Mouse (Mus musculus) heart, embryonic 10.5 days (tissue): ENCODE results near the gene Taf6l. TPM values are rescaled to one million over a fixed set of nuclear protein-coding genes. Genes with fewer than 3 reads are reported as not detected.

Experiments
- DNase-seq: peaks from one replicate; pipeline ENCODE4 v3.0.0-alpha.2; 2017; ENCODE audit warnings: low spot score
- H3K27ac ChIP-seq: fragments of 300-500 bp; sonication (generic); 2 replicates; pipeline ENCODE4 v1.5.1; 2016; ENCODE audit warnings: mild to moderate bottlenecking
- H3K27me3 ChIP-seq: fragments of 300-500 bp; sonication (generic); 2 replicates; pipeline ENCODE4 v1.6.1; 2016; ENCODE audit warnings: mild to moderate bottlenecking; ENCODE audit not compliant: poor library complexity, insufficient read depth, severe bottlenecking
- H3K36me3 ChIP-seq: fragments of 300-500 bp; sonication (generic); 2 replicates; pipeline ENCODE4 v1.6.1; 2016; ENCODE audit warnings: mild to moderate bottlenecking, moderate library complexity
- H3K4me1 ChIP-seq: fragments of 300-500 bp; sonication (generic); 2 replicates; pipeline ENCODE4 v1.6.1; 2016; ENCODE audit warnings: mild to moderate bottlenecking
- H3K4me3 ChIP-seq: fragments of 300-500 bp; sonication (generic); 2 replicates; pipeline ENCODE4 v1.5.1; 2016; ENCODE audit warnings: mild to moderate bottlenecking, moderate library complexity
- H3K9me3 ChIP-seq: fragments of 300-500 bp; sonication (generic); 2 replicates; pipeline ENCODE4 v1.6.1; 2016; ENCODE audit warnings: mild to moderate bottlenecking, moderate library complexity
- WGBS: fragments of 180-500 bp; shearing (Covaris S2); methylation state at CpG from one replicate; pipeline ENCODE4 v1.1.7; 2016; 5-methylcytosine and 5-hydroxymethylcytosine counted together
- polyA plus RNA-seq: library from polyadenylated mRNA; unstranded; fragments of >200 nt; fragmentation: Nextera tagmentation; extraction: Ambion mirVana; gene quantifications from 2 replicates; pipeline ENCODE4 v1.2.1, GENCODE M21; 2016

Gene Taf6l
- polyA plus RNA-seq = 29.7 and 36.1 TPM in 2 replicates

GRCm38 (mm10) chr19:8786008-8786781 lies at the start of gene Taf6l:
Gene Taf6l (minus strand): TSS chr19:8786417.
- H3K27ac ChIP-seq = peak within 1 kb of the TSS; percentile 92
- H3K9me3 ChIP-seq = no peaks in the 10 kb centered on the region
- H3K4me1 ChIP-seq = peaks cover 11% of the 10 kb centered on the region; the same call in 1 of the 2 replicates
- H3K4me3 ChIP-seq = peak within 1 kb of the TSS; percentile 83
- peaks cover 35% of the 10 kb centered on the region for H3K36me3 ChIP-seq
- H3K27me3 ChIP-seq = no peaks in the 10 kb centered on the region
- WGBS = 1% methylated on average over 32 of the region's 32 CpGs
- DNase-seq = peak; percentile 98

DNA sequence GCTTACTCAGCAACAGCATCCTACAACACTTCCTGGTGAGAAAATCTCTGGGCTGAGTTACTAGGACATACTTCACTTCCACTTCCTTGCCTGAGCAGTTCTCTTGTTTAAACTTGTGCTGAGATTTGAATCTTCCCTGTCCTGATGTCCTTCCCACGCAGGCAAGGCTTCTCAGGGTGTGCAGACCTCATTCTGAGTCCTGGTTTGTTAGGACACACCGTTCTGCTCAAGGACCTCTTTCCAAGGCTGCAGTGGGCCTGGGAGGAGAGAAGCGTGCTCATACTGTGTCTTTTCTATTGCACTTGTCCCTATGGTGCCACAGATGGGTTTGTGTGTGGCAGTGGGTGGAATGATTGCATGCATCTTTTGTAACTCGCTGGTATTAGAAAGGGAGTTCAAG lies 46.8 kb upstream of the Taf6l start:
- no peak for DNase-seq
- Histone ChIP-seq H3K9me3 (no peaks in the 10 kb centered on the region), H3K27ac (no peak overlapping the region), H3K36me3 (peaks cover 82% of the 10 kb centered on the region), H3K4me3 (no peak overlapping the region), H3K27me3 (no peaks in the 10 kb centered on the region), H3K4me1 (peaks cover 8% of the 10 kb centered on the region; the same call in 1 of the 2 replicates)
- 90% methylated on average over 4 of the region's 4 CpGs for WGBS

DNA sequence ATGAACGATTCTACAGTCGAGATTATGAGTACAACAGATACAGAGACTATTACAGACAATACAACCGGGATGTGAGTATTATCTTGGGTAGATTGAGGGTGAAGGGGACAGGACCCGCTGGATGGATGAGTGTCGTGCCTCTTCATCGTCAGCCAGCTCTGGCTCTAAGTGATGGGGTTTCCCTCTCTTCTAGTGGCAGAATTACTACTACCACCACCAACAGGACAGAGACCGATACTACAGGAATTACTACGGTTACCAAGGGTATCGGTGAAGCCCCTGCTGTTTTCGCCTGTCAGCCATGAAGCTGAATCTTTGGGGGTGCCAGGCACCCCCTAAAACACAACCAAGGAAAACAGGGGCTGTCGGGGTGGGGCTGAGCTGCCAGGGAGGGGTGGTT lies 45.0 kb upstream of the Taf6l start:
- no peak overlapping the region for H3K4me3 ChIP-seq
- H3K4me1 ChIP-seq = no peaks in the 10 kb centered on the region
- peaks cover 98% of the 10 kb centered on the region for H3K36me3 ChIP-seq
- no peaks in the 10 kb centered on the region for H3K9me3 ChIP-seq
- no peaks in the 10 kb centered on the region for H3K27me3 ChIP-seq
- DNase-seq = no peak
- H3K27ac ChIP-seq = no peak overlapping the region
- WGBS = 89% methylated on average over 11 of the region's 11 CpGs

DNA sequence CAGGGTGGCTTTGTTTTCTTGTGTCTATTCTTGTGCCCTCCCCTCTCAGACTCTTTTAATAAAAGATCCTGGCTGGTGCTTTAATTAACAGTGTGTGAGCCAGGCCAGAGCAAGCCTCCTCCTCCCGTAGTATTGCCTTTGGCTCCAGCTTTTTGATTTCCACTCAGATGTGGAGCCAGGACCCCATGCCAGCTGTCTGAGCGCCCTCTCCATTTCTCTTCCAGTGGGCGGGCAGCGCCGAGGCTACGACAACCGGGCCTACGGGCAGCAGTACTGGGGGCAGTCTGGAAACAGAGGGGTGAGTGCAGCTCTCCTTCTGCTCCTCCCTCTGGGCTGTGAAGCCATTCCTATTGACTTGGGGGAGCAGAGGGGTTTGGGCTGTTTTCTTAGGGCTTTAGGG lies 44.4 kb upstream of the Taf6l start:
- Histone ChIP-seq H3K9me3 (no peaks in the 10 kb centered on the region), H3K27me3 (no peaks in the 10 kb centered on the region), H3K27ac (no peak overlapping the region), H3K4me1 (no peaks in the 10 kb centered on the region), H3K4me3 (no peak overlapping the region), H3K36me3 (peaks cover 100% of the 10 kb centered on the region)
- WGBS = 96% methylated on average over 8 of the region's 8 CpGs
- no peak for DNase-seq

- no peak within 1 kb of the TSS for H3K4me3 ChIP-seq
- H3K27ac ChIP-seq = no peak within 1 kb of the TSS
- DNase-seq = no peak
- H3K36me3 ChIP-seq = peaks cover 100% of the 10 kb centered on the region
- no peaks in the 10 kb centered on the region for H3K9me3 ChIP-seq
- no peaks in the 10 kb centered on the region for H3K4me1 ChIP-seq
- H3K27me3 ChIP-seq = no peaks in the 10 kb centered on the region
- WGBS = 93% methylated on average over 8 of the region's 8 CpGs
Measured at GRCm38 (mm10) chr19:8829660-8830059, 43.4 kb upstream of the Taf6l start, which contains the start of gene AC129217.1. Gene AC129217.1 (plus strand): TSS chr19:8829773.

- WGBS = 75% methylated on average over 8 of the region's 8 CpGs
- Histone ChIP-seq H3K27ac (no peak overlapping the region), H3K4me3 (peak overlapping the region; percentile 100), H3K4me1 (peaks cover 19% of the 10 kb centered on the region; the same call in 1 of the 2 replicates), H3K36me3 (peaks cover 56% of the 10 kb centered on the region), H3K9me3 (no peaks in the 10 kb centered on the region), H3K27me3 (no peaks in the 10 kb centered on the region)
- no peak for DNase-seq
Measured at GRCm38 (mm10) chr19:8822696-8823095, 36.5 kb upstream of the Taf6l start.

DNA sequence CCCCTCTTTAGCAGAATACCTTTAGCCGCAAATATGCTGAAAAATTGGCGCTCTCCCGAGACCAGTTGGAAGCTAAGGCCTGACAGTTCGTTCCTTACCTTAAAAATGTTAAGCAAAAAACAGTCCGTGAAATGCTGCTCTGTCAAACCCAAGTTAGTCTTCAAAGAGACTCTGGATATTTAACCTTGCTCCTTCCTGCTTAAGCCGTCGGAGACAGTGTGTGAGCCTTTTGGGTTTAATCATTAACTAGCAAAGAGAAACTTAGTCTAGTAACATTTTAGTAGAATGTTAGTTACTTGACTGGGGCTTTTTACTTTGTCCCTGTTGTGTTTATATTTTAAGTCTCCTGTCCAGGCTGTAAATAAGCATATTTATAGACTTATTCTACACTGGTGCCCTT lies 34.9 kb upstream of the Taf6l start:
- no peak for DNase-seq
- Histone ChIP-seq H3K9me3 (no peaks in the 10 kb centered on the region), H3K4me3 (peak overlapping the region; percentile 100), H3K27ac (peak overlapping the region; percentile 95), H3K27me3 (no peaks in the 10 kb centered on the region), H3K4me1 (peaks cover 29% of the 10 kb centered on the region), H3K36me3 (peaks cover 50% of the 10 kb centered on the region)
- WGBS = 3% methylated on average over 7 of the region's 7 CpGs

- Histone ChIP-seq H3K4me1 (peaks cover 29% of the 10 kb centered on the region), H3K4me3 (peak overlapping the region; percentile 100), H3K36me3 (peaks cover 47% of the 10 kb centered on the region), H3K27me3 (no peaks in the 10 kb centered on the region), H3K27ac (peak overlapping the region; percentile 95), H3K9me3 (no peaks in the 10 kb centered on the region)
- WGBS = under 1% methylated on average over 47 of the region's 48 CpGs
- peak; percentile 81 for DNase-seq
Measured at GRCm38 (mm10) chr19:8820424-8820956, 34.3 kb upstream of the Taf6l start.

DNA sequence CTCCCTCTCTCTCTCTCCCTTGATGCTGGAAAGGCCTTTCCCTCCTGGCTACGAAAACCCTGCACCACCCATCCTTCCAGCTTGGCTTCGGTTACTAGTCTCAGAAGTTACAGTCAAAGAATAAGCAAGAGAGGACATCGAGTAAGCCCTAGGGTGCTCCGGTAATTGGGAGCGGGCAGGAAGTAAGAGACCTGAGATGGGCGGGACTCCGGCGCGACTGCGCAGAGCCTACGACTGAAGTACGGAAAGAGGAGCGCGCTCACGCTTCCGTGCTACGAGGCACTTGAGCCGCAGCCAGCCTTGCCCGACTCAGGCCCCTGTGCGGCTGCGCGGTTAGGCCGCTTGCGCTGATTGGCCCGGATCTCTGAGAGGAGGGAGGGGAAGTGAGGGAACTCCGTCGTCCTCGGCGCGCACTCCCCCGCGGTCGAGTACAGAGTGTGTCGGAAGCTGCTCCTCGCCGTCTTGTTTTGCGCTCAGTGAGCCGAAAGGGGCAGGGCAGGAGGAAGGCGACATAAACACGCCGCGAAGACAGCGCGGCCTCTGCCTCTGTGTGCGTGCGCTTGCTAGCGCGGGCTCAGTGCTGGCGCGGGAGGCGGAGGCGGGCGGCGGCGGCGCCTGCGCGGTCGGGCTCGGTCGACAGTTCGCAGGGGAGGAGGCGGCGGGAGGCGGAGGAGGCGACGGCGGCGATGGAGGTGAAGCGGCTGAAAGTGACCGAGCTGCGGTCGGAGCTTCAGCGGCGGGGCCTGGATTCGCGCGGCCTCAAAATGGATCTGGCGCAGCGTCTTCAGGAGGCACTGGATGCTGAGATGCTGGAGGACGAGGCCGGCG lies 33.6 kb upstream of the Taf6l start, which contains the start of gene Hnrnpul2:
Gene Hnrnpul2 (plus strand): TSS at position 415 of the 828 bp plus-strand sequence.
- Histone ChIP-seq H3K36me3 (peaks cover 47% of the 10 kb centered on the region), H3K4me1 (peaks cover 29% of the 10 kb centered on the region), H3K27ac (peak within 1 kb of the TSS; percentile 95), H3K27me3 (no peaks in the 10 kb centered on the region), H3K9me3 (no peaks in the 10 kb centered on the region), H3K4me3 (peak within 1 kb of the TSS; percentile 100)
- peak; percentile 99 for DNase-seq
- WGBS = under 1% methylated on average over 83 of the region's 83 CpGs

- Histone ChIP-seq H3K4me3 (peak within 1 kb of the TSS; percentile 100), H3K4me1 (peaks cover 29% of the 10 kb centered on the region), H3K36me3 (peaks cover 46% of the 10 kb centered on the region), H3K27ac (peak within 1 kb of the TSS; percentile 95), H3K9me3 (no peaks in the 10 kb centered on the region), H3K27me3 (no peaks in the 10 kb centered on the region)
- peak; percentile 99 for DNase-seq
- WGBS = under 1% methylated on average over 33 of the region's 33 CpGs
Measured at GRCm38 (mm10) chr19:8818801-8819595, 32.8 kb upstream of the Taf6l start, which contains the start of gene Ttc9c. Gene Ttc9c (minus strand): TSS chr19:8819333.

- Histone ChIP-seq H3K27me3 (no peaks in the 10 kb centered on the region), H3K27ac (peak overlapping the region; percentile 95), H3K36me3 (peaks cover 46% of the 10 kb centered on the region), H3K9me3 (no peaks in the 10 kb centered on the region), H3K4me1 (peaks cover 29% of the 10 kb centered on the region), H3K4me3 (peak overlapping the region; percentile 100)
- WGBS = 26% methylated on average over 14 of the region's 14 CpGs
- no peak for DNase-seq
Measured at GRCm38 (mm10) chr19:8818301-8818798, 32.1 kb upstream of the Taf6l start.

- Histone ChIP-seq H3K27ac (no peak overlapping the region), H3K9me3 (no peaks in the 10 kb centered on the region), H3K4me3 (no peak overlapping the region), H3K27me3 (no peaks in the 10 kb centered on the region), H3K4me1 (peaks cover 19% of the 10 kb centered on the region), H3K36me3 (peaks cover 49% of the 10 kb centered on the region)
- DNase-seq = no peak
- 81% methylated on average over 3 of the region's 3 CpGs for WGBS
Measured at GRCm38 (mm10) chr19:8817001-8817400, 30.8 kb upstream of the Taf6l start.
